Comparison of ENCODE assay signal across 29 mouse cellular contexts in the genomic region with DNA sequence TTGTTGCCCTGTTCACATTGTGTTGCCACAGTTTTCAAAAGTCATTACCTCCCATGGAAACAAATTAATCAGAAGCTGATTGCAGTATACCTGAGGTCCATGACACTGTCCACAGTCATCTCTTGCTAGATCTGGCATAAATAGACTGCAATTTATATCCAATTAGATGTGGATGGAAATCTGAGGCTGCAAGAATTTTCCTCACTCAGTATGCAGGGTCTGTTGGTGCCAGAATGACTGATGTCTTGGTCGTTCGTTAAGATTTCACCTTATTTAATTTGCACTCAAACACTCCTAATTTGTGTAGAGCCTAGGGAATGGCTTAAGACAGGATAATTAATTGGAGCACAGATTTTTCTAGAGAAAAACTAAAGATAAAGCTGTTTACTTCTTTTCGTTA.
DNase-seq lines count a peak whose midpoint lies in the region; ATAC-seq lines count a peak whose summit lies in the region.
"Had no signal": no experiment of that assay in that cellular context is flagged by ENCODE, and none has a peak within 500 bp of the region (broad histone marks: within the 10 kb centered on the region; RNA-seq: fewer than 3 reads in every experiment).

No protein-coding gene starts in this region.

- H3K9me3 ChIP-seq in midbrain, embryonic 12.5 days = no peaks in the 10 kb centered on the region
- H3K9me3 ChIP-seq in midbrain, embryonic 10.5 days (replicated peaks) = no peaks in the 10 kb centered on the region
- no peaks in the 10 kb centered on the region for H3K9me3 ChIP-seq in forebrain, embryonic 13.5 days (replicated peaks)
- H3K9me3 ChIP-seq in forebrain, embryonic 16.5 days (ENCODE audit: control insufficient read depth, low read length) = no peaks in the 10 kb centered on the region
- H3K9me3 ChIP-seq in hindbrain, embryonic 16.5 days (ENCODE audit: control insufficient read depth, low read length) = no peaks in the 10 kb centered on the region
- H3K9me3 ChIP-seq: heart, embryonic 10.5 days; heart, embryonic 15.5 days; limb, embryonic 13.5 days; lung, embryonic 15.5 days; megakaryocyte, embryonic 14.5 days; stomach, embryonic 15.5 days had no signal

- no peaks in the 10 kb centered on the region for H3K36me3 ChIP-seq in midbrain, embryonic 12.5 days
- no peaks in the 10 kb centered on the region for H3K36me3 ChIP-seq in midbrain, embryonic 10.5 days
- H3K36me3 ChIP-seq in forebrain, embryonic 13.5 days (ENCODE audit: poor library complexity, severe bottlenecking) = no peaks in the 10 kb centered on the region
- no peaks in the 10 kb centered on the region for H3K36me3 ChIP-seq in forebrain, embryonic 16.5 days (ENCODE audit: control insufficient read depth, insufficient read depth)
- no peaks in the 10 kb centered on the region for H3K36me3 ChIP-seq in hindbrain, embryonic 16.5 days (ENCODE audit: control insufficient read depth, insufficient read depth, low read length)
- H3K36me3 ChIP-seq: heart, embryonic 10.5 days; heart, embryonic 15.5 days; limb, embryonic 13.5 days; lung, embryonic 15.5 days; stomach, embryonic 15.5 days had no signal

- H3K4me1 ChIP-seq in midbrain, embryonic 12.5 days = no peaks in the 10 kb centered on the region
- no peaks in the 10 kb centered on the region for H3K4me1 ChIP-seq in midbrain, embryonic 10.5 days
- H3K4me1 ChIP-seq in forebrain, embryonic 13.5 days = peaks cover 4% of the 10 kb centered on the region; the same call in 1 of the 2 replicates
- H3K4me1 ChIP-seq in forebrain, embryonic 16.5 days (replicated peaks; ENCODE audit: control insufficient read depth, insufficient read depth, low read length) = 0 out of 2 replicates have a peak, but pooled peaks cover 2% of the 10 kb centered on the region
- no peaks in the 10 kb centered on the region for H3K4me1 ChIP-seq in hindbrain, embryonic 16.5 days (ENCODE audit: control insufficient read depth, insufficient read depth, low read depth, low read length)
- H3K4me1 ChIP-seq: heart, embryonic 10.5 days; heart, embryonic 15.5 days; limb, embryonic 13.5 days; lung, embryonic 15.5 days; megakaryocyte, embryonic 14.5 days; stomach, embryonic 15.5 days had no signal

- H3K4me2 ChIP-seq in midbrain, embryonic 12.5 days (replicated peaks) = no peak overlapping the region
- H3K4me2 ChIP-seq in forebrain, embryonic 13.5 days = no peak overlapping the region
- no peak overlapping the region for H3K4me2 ChIP-seq in forebrain, embryonic 16.5 days (ENCODE audit: low read length)
- H3K4me2 ChIP-seq in hindbrain, embryonic 16.5 days (ENCODE audit: low read length) = no peak overlapping the region
- H3K4me2 ChIP-seq: heart, embryonic 15.5 days; limb, embryonic 13.5 days; liver, embryonic 11.5 days; lung, embryonic 15.5 days; stomach, embryonic 15.5 days had no signal

- no peak overlapping the region for H3K27ac ChIP-seq in midbrain, embryonic 12.5 days (replicated peaks)
- no peak overlapping the region for H3K27ac ChIP-seq in midbrain, embryonic 10.5 days (replicated peaks)
- H3K27ac ChIP-seq in forebrain, embryonic 13.5 days = no peak overlapping the region
- no peak overlapping the region for H3K27ac ChIP-seq in forebrain, embryonic 16.5 days (ENCODE audit: low read length)
- no peak overlapping the region for H3K27ac ChIP-seq in hindbrain, embryonic 16.5 days (ENCODE audit: low read depth, low read length)
- H3K27ac ChIP-seq: heart, embryonic 10.5 days; heart, embryonic 15.5 days; kidney, postnatal 0 days; limb, embryonic 13.5 days; lung, embryonic 15.5 days; stomach, embryonic 15.5 days had no signal

- 81% methylated on average over 3 of the region's 3 CpGs for WGBS in midbrain, embryonic 12.5 days
- WGBS in midbrain, embryonic 10.5 days = 90% methylated on average over 3 of the region's 3 CpGs
- WGBS in forebrain, embryonic 13.5 days = 41% methylated on average over 3 of the region's 3 CpGs
- 26% methylated on average over 3 of the region's 3 CpGs for WGBS in forebrain, embryonic 16.5 days
- WGBS in hindbrain, embryonic 16.5 days = 43% methylated on average over 3 of the region's 3 CpGs

- no peaks in the 10 kb centered on the region for H3K27me3 ChIP-seq in midbrain, embryonic 12.5 days
- H3K27me3 ChIP-seq in midbrain, embryonic 10.5 days (ENCODE audit: low read depth, poor library complexity, severe bottlenecking) = no peaks in the 10 kb centered on the region
- H3K27me3 ChIP-seq in forebrain, embryonic 13.5 days = no peaks in the 10 kb centered on the region
- H3K27me3 ChIP-seq in forebrain, embryonic 16.5 days (replicated peaks; ENCODE audit: control insufficient read depth, insufficient read depth, low read length) = no peaks in the 10 kb centered on the region
- no peaks in the 10 kb centered on the region for H3K27me3 ChIP-seq in hindbrain, embryonic 16.5 days (replicated peaks; ENCODE audit: control insufficient read depth, insufficient read depth, low read length)
- H3K27me3 ChIP-seq: heart, embryonic 15.5 days; limb, embryonic 13.5 days; lung, embryonic 15.5 days; megakaryocyte, embryonic 14.5 days; stomach, embryonic 15.5 days had no signal

- ATAC-seq in midbrain, embryonic 12.5 days (ENCODE audit: low FRiP score, low read depth) = peak; percentile 56; the same call in 1 of the 2 replicates
- ATAC-seq in forebrain, embryonic 13.5 days = peak; percentile 55; the same call in 1 of the 2 replicates
- ATAC-seq in forebrain, embryonic 16.5 days = peak; percentile 47
- ATAC-seq in hindbrain, embryonic 16.5 days = peak; percentile 45
- ATAC-seq: CD4-positive, CD25-positive, alpha-beta regulatory T cell, adult 4 months; intestine, embryonic 16.5 days had no signal

- no peak overlapping the region for H3K9ac ChIP-seq in midbrain, embryonic 12.5 days (replicated peaks)
- no peak overlapping the region for H3K9ac ChIP-seq in forebrain, embryonic 13.5 days
- no peak overlapping the region for H3K9ac ChIP-seq in forebrain, embryonic 16.5 days (replicated peaks; ENCODE audit: low read depth, low read length)
- H3K9ac ChIP-seq in hindbrain, embryonic 16.5 days (ENCODE audit: low read depth, low read length) = no peak overlapping the region
- H3K9ac ChIP-seq: heart, embryonic 15.5 days; limb, embryonic 13.5 days; lung, embryonic 15.5 days; stomach, embryonic 15.5 days had no signal

- intact Hi-C loops in heart, postnatal 10 days (cut with DNase I) = no loop called here

- H3K4me3 ChIP-seq in midbrain, embryonic 12.5 days = no peak overlapping the region
- no peak overlapping the region for H3K4me3 ChIP-seq in midbrain, embryonic 10.5 days
- H3K4me3 ChIP-seq in forebrain, embryonic 13.5 days = no peak overlapping the region
- H3K4me3 ChIP-seq in forebrain, embryonic 16.5 days (replicated peaks; ENCODE audit: low read length) = no peak overlapping the region
- H3K4me3 ChIP-seq in hindbrain, embryonic 16.5 days (ENCODE audit: low read length) = no peak overlapping the region
- H3K4me3 ChIP-seq: erythroblast, embryonic 14.5 days; heart, embryonic 10.5 days; heart, embryonic 15.5 days; limb, embryonic 13.5 days; lung, embryonic 15.5 days; megakaryocyte, embryonic 14.5 days; stomach, embryonic 15.5 days had no signal

- no peak for DNase-seq in midbrain, embryonic 10.5 days (ENCODE audit: low spot score)
- no peak for DNase-seq in heart, postnatal 10 days
- no peak for DNase-seq in lung, postnatal 14 days
- DNase-seq: adrenal gland, postnatal 14 days; cerebellum, adult 11-12 months; cerebellum, postnatal 10 days; gastrocnemius, postnatal 25 days; heart, adult 11 months; heart, postnatal 4 days; kidney, adult 8-10 months; kidney, postnatal 4 days; lung, postnatal 4 days; right cerebral cortex, postnatal 25 days; thymus, postnatal 14 days had no signal
